Mouse (Mus musculus): Measurements from ENCODE around the gene Elavl3. TPM values are rescaled to one million over a fixed set of nuclear protein-coding genes. Genes with fewer than 3 reads are reported as not detected.

Elavl3 gene
- total RNA-seq, 1 experiment from 2014 or later, result not detected

DNA sequence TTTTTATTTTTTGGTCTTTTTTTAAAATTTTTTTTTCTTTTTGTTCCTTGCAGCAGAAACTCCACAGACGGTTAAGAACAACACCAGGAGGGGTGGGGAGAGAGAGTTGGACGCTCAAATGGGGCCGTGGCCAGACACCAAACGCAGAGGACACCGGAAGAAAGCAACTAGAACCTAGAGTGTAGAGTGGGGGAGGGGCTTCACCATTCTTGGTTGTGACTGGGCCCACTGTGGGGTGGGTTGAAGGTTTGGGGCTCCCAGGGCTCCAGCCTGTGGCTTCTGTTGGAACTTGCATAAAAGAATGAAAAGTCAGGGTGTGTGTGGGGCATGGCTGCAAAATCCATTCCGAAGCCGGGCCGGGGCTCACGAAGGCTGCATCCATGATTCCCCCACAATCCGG lies 35.6 kb downstream of the Elavl3 start:
- ATAC-seq (replicated peaks; ENCODE audit: low read depth, poor library complexity, severe bottlenecking), result no peak

DNA sequence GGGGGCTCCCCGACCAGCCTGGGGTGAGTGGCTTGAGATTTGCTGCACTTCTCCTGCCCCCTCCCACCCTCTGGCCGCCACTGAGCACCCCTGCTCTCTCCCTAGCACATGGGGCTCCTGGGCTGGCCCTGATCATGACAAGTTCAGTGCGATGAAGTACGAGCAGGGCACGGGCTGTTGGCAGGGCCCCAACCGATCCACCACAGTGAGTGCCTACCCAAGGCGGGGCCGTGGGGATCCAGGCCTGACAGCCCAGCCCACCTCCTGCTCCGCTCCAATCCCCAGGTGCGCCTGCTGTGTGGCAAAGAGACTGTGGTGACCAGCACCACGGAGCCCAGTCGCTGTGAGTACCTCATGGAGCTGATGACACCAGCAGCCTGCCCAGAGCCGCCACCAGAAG lies 39.1 kb downstream of the Elavl3 start:
- ATAC-seq (replicated peaks; ENCODE audit: low read depth, poor library complexity, severe bottlenecking), result no peak

DNA sequence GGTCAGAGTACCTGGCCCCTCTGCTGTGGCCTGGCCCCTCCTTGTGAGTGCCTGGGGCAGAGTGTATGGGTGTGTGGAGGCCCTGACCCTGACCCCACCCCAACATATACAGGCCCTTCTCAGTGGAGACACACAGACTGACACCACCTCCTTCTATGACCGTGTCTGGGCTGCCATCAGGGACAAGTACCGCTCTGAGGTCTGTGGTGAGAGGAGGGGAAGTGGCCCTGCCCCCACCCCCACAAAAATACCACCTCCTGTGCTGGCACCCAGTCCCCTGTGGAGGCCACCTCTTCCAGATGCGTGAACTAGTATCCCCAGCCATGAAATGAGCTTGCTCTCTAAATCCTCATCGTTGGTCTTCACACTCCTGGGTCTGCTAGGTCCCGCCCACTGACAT lies 40.8 kb downstream of the Elavl3 start:
- no peak for ATAC-seq (replicated peaks; ENCODE audit: low read depth, poor library complexity, severe bottlenecking)

DNA sequence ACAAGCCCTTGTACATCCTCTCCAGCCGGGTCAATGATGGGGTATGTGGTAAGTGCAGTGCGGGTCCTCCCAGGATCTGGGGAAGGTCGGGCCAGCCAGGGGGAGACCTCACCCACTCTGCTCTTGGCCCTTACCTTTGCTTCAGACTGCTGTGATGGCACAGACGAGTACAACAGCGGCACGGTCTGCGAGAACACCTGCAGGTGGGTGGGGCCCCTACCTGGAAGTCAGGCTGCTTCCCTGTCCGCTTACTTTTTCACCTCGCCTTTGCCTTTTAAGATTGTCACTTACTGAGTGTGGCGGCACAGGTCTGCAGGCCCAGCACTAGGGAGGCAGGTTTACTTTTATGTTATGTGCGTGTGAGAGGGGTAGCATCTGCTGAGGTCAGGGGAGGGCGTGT lies 47.3 kb downstream of the Elavl3 start:
- no peak for ATAC-seq (replicated peaks; ENCODE audit: low read depth, poor library complexity, severe bottlenecking)

DNA sequence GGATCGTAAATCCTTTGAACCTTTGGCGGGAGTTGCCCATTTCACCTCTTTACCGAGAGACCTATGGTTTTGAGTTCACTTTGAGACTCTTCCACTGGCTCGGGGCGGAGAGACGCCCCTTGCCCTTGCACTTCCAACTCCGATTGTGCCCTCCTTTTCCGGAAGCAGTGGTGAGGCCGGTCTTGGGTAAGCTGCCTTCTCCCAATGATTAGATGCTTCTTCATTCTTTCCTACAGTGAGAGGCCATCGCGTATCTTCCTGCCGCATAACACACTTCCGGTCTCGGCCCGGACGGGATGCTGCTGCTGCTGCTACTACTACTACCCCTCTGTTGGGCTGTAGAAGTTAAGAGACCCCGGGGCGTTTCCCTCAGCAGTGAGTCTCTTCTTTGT lies 48.7 kb downstream of the Elavl3 start:
- ATAC-seq (replicated peaks; ENCODE audit: low read depth, poor library complexity, severe bottlenecking), result peak; percentile 46

DNA sequence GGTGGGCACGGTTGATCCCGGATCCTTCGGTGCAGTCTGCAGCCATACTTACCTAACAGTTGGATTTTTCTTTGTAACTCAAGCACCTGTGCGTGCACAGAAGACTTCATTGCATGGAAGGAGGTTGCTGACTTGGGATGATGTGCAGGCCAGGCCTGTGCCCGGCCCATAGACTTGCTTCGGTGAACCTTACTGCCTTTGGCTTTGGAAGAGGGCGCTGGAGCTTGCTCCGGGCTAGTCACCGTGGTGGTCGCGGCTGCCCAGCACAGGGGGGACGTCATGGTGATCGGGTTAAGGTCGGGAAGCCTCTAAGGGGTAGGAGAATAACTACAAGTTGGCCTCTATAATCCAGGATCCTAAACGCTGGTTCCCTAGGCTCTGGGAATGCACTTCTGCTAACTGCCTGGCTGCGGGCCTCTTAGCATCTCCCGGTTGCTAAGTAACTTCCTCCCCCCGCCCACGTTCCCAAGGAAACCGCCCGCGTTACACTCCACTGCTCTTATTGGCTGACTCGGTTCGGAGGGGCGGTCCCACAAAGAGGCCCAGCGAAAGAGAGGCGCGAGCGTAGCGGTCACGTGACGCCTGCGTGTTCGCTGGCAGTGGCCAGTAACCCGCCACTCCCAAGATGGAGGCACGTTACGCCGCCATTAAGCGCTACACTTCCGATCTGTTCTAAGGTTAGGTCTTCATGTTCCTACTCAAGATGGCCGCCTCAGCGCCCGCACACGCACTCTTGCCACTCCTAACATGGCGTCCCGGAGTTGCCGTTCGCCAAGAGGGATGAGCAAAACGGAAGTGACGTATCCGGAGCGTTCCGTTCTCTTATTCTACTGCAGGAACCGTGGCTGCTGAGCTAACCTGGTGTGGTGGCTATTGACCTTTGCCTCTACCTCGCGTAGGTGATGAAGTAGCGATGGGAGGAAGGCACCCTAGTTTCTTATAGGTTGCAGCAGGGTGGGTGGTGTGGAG lies 49.3 kb downstream of the Elavl3 start, which contains the start of the genes Ccdc151 and Prkcsh:
TSS of gene Ccdc151 (minus strand) at position 441 of the 969 bp plus-strand sequence.
TSS of gene Prkcsh (plus strand) at position 613 of the 969 bp plus-strand sequence.
- peak; percentile 95 for ATAC-seq (replicated peaks; ENCODE audit: low read depth, poor library complexity, severe bottlenecking)

DNA sequence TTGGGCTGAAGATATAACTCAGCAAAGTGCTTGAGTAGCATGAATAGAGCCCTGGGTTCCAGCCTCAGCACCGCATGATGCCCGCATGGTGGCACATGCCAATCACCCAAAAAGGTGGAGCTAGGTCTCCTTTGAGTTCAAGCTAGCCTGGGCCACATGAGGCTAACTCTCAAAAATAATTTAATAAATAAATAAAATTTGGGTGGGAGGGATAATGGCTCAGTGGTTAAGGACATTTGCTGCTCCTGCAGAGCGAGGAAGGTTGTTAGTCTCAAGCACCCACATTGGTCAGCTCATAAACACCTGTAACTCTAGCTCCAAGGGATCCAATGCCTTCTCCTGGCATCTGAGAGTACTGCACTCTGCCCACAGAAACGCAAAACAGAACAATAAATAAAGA lies 50.2 kb downstream of the Elavl3 start:
- ATAC-seq (replicated peaks; ENCODE audit: low read depth, poor library complexity, severe bottlenecking), result no peak

DNA sequence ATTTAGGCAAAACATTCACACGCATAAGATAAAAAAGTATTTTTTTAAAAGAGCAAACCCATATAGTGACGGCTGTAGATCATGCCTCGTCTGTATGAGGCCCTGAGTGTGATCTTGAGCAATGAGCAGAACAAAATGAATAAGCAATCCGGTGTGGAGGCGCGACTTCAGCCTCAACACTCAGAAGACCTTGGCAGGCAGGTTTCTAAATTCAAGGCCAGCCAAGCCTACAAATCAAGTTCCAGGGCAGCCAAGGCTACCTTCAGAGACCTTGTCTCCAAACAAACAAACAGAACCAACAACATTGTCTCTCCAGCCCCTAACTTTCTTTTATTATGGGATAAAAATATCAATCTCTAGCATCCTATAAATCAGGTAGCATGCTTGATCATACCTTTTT lies 51.5 kb downstream of the Elavl3 start:
- no peak for ATAC-seq (replicated peaks; ENCODE audit: low read depth, poor library complexity, severe bottlenecking)

DNA sequence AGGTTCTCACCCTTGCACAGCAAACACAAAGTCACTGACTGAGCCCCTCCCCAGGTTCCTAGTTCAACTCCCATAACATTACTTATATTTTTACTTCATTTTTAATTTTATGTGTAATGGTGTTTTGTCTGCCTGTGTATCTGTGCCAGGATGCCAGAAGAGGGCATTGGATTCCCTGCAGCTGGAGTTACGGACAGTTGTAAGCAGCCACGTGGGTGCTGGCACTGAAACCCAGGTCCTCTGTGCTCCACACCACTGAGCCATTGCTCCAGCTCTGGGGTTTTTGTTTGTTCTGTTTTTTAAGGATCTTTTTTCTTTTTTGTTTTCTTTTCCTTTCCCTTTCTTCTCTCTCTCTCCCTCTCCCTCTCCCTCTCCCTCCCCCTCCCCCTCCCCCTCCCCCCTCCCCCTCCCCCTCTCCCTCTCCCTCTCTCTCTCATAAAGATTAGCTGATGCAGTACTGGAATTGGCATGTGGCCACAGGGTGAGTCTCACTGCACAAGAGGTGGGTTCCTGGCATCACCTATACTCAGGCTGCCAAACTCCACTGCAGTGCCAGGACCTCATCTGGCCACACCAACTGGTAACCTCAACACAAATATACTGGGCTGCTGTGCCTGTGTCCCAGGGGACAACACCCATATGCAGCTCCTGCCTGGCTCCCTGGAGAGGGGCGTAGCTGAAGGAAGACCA lies 55.5 kb downstream of the Elavl3 start:
- no peak for ATAC-seq (replicated peaks; ENCODE audit: low read depth, poor library complexity, severe bottlenecking)

DNA sequence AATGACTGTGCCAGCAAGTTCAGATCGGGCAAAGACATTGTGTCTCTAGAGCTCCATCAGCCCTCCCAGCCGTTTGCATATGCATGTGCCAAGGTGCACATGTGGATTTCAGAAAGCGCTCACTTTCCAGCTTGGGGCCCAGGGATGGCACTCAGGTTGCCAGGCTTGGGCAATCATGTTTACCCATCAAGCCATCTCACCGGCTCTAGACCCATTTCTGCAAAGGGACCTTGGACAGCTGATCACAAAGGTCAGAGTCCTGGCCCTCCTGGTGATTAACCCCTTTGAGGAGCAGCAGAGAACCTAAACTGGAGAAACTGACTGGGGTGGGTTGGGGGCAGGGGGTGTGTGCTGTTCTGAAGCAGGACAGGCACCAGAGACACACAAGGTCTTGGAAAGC lies 59.6 kb downstream of the Elavl3 start:
- ATAC-seq (replicated peaks; ENCODE audit: low read depth, poor library complexity, severe bottlenecking), result no peak

DNA sequence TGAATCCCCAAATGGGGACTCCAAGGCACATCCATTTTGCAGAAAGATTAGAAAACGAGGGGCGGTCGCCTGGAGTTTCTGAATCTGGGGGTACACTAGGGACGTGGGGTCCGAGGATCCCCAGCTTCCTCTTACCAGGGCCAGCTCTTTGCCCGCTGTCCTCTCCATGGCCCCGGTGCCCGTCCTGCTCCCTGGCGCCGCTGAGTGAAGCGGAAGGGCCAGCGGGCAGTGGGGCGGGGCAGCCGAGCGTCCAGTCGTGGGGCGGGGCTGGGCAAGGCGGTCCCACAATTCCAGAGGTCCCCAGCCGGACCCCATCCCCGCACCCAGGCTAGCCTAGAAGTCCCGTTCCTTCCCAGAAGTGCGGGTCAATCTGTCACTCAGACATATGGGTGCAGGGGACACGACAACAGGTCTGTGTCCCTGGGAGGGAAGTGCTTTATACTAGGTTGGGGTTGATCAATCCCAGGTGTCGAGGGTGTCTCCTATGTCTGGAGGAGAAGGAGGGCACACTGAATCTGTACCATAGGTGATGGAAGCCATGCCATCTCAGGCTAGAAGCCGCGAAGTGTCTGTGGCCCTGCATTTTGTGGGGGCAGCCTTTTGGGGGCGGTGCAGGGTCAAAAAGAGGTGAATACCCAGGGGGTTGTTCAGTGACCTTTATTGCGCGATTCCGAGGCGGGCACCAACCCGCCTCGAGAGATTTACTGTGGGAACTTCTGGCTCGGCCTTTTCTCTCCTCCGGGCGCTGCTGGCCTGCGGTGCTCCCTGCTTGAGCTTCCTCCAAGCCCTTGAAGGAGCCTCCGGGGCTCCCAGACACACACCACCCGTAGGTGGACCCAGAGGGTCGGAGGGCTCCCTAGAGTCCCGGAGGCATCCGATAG lies 62.4 kb downstream of the Elavl3 start, which contains the start of gene Rgl3:
TSS of gene Rgl3 (minus strand) at position 217 of the 881 bp plus-strand sequence.
- ATAC-seq (replicated peaks; ENCODE audit: low read depth, poor library complexity, severe bottlenecking), result no peak

DNA sequence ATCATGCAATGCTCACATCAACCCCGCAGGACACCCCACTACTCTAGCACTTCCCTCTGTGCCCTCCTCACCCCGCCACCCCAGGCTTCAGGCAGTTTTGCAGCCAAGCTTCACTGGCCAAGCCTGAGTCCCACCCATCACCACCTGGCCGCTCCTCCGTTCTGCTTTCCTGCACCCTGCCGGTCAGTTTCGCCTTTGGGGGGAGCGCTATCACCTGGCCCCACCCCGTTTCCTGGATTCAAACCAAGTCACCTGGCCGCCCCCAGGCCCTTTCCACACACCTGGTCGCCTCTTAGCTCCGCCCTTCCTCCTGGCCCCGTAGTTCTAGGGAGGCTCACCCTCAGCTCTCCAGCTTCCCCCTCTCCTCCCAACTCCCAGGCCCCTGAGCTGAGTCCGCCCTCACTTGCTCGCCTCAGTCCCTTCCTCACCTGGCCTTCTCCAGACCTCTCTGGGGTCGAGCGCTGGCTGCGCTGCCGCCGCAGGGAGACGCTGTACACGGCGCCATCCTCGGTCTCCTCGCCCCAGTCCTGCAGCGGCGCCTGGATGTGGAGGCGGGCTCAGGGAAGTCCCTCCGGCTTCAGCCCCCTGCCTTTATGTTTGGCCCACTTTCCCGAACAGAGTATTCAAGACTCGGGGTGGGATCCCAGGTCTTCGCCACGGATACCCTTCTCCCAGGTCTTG lies 63.3 kb downstream of the Elavl3 start:
- 0 out of 2 replicates have a peak, but pooled peaks have one; percentile 37 for ATAC-seq (replicated peaks; ENCODE audit: low read depth, poor library complexity, severe bottlenecking)

DNA sequence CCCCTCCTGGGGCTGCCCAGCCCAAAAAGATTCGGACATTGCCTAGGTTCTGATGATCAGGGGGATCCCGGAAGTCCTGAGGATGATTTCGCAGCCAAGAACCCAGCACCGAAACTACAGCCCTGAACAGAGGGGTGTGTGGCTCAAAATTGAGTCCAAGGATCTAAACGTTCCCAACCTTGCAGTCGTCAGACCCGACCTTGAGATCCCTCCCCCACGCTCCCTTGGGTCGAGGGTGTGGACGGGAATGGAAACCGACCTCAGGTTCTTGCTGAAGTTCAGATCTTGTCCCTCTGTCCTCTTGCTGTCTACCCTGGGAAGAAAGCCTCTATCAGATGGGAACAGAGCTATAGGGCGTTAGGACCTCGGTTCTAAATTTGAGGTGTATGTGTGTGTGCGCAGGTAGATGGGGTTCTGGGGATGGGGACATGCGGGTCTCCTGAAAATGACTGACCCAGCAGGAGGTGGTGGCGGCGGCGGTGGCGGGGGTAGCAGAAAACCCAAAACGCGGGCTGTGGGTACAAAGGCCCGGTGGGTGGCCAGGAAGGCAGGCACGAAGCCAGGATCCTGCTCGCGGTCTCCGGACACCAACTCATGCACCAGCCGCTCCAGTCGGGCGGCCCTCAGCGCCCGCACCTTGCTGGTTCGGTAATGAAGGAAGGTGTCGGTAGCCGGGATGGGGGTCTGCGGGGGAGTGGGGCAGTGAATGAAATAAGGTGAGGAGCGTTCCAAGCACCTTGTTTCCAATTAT lies 64.1 kb downstream of the Elavl3 start:
- ATAC-seq (replicated peaks; ENCODE audit: low read depth, poor library complexity, severe bottlenecking), result no peak

DNA sequence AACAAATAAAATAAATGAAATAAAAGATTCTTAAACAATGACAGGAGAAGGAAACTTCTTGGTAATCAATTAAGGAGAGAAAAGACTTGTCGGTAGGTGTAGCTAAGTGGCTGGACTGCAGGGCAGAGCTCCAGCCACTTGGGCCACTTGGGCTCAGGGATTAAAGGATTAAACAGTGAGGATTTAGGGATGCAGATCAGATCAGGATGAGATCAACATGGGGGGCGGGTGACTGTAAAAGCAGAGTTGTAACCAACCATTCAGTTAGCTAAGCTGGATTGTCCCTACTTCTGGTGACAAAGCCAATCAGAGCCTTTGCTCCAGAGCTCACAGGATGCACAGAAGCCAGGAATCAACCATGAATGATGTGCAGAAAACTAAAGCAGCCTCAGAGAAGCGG lies 67.9 kb downstream of the Elavl3 start:
- no peak for ATAC-seq (replicated peaks; ENCODE audit: low read depth, poor library complexity, severe bottlenecking)

DNA sequence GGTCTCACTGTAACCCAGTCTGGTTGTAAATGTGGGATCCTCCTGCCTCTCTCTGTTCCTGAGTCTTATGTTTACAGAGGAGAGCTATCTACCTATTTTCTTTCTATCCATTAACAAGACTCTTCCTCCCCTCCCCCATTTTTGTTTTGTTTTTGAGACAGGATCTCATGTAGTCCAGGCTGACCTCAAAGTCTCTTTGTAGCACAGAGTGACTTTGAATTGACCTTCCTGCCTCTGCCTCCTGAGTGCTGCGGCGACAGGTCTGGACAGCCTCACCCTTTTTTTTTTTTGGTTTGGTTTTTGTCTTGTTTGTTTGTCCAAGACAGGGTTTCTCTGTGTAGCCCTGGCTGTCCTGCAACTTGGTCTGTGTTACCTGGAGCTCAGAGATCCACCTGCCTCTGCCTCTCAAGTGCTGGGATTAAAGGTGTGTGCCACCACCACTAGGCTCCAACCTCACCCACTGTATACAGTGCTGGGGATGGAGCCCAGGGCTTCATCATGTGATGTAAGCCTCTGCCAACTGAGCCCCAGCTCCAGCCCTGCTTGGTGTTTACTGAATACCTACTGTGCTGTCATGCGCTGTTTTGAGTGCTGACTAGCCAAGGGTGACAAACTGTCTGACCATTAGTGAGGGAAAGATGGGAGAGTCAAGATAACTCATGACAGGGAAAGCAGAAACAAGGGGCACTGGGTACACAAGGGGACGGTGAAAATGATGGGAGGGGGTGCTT lies 73.3 kb downstream of the Elavl3 start:
- ATAC-seq (replicated peaks; ENCODE audit: low read depth, poor library complexity, severe bottlenecking), result no peak; the same call in 1 of the 2 replicates

DNA sequence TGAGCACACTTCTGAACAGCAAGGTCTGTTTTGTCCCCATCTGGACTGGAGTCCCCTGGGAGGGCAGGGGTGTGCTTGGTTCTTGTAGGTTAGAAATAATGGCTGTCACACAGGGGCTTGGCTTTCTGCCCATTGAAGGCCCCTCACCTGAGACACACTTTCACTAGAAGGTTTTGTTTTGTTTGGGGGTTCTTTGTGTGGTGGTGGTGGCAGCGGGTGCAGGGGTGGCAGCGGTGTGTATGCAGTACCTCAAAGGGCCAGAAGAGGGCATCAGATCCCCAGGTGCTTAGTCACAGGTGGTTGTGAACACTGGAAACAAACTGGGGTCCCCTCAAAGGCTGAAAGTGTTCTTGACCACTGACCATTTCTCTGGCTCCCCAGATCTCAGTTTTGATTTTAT lies 73.9 kb downstream of the Elavl3 start:
- peak; percentile 74 for ATAC-seq (replicated peaks; ENCODE audit: low read depth, poor library complexity, severe bottlenecking)

DNA sequence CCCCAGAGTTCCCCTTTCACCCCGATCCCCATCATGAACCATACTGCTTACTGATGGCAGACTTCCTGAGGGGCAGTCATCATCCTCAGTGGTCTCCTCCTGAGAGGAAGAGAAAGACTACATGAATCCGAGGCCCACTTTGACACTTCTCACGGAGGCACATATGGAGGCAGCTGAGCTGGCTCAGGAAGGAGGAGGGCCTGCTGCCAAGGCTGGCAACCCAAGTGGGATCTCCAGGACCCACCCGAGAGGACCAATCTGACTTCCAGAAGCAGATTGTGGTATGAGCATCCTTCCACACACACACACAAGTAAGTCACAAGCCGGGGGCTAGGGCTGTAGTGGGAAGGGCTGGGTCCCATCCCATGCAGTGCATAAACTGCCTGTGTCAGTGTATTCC lies 74.5 kb downstream of the Elavl3 start:
- no peak for ATAC-seq (replicated peaks; ENCODE audit: low read depth, poor library complexity, severe bottlenecking)

DNA sequence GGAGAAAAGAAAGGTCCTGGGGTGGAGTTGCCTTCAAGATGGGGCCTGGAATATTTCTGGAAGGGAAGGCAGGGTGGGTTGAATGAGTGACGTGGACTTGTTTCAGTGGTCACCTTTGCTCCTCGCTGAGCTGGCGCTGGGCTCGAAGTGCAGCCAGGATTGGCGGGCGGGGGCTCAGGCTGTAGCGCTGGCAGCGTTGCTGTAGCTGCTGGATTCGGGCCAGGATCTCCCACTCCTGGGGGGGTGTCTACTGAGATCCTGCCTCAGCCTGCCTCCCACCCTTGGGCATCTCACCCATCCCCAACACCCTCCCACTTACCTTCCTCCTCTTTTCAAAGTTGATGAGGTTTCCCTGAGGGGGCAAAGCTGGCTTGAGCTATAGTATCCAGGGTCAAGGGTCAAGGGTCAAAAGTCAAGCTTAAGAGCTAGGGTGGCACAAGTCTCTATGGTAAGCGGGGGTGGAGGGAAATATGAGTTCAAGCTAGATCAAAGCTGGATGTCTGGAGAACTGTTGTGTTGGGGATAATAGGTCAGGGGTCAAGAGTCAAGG lies 75.1 kb downstream of the Elavl3 start:
- ATAC-seq (replicated peaks; ENCODE audit: low read depth, poor library complexity, severe bottlenecking), result no peak
